Mouse (Mus musculus): ENCODE data around the gene Hdhd5. TPM values are rescaled to one million over a fixed set of nuclear protein-coding genes. Genes with fewer than 3 reads are reported as not detected.

The Hdhd5 gene
- polyA plus RNA-seq, 1 experiment from 2014 or later: 16.7 TPM

DNA sequence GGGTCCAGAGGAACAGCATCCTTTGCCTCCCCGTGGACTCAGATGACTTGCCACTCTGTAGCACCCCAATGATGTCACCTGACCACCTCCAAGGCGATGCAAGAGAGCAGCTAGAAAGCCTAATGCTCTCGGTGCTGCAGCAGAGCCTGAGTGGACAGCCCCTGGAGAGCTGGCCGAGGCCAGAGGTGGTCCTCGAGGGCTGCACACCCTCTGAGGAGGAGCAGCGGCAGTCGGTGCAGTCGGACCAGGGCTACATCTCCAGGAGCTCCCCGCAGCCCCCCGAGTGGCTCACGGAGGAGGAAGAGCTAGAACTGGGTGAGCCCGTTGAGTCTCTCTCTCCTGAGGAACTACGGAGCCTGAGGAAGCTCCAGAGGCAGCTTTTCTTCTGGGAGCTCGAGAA, 49.1 kb downstream of the Hdhd5 start:
- no peak for ATAC-seq (ENCODE audit: low read depth)
- Histone ChIP-seq H3K4me2 (ENCODE audit: low read depth, low read length) (no peak overlapping the region), H3K9me3 (ENCODE audit: control insufficient read depth, low read length) (no peaks in the 10 kb centered on the region), H3K27me3 (ENCODE audit: control insufficient read depth, insufficient read depth, low read depth, low read length) (no peaks in the 10 kb centered on the region), H3K4me1 (replicated peaks; ENCODE audit: control insufficient read depth, insufficient read depth, low read length) (peaks cover 6% of the 10 kb centered on the region; the same call in 1 of the 2 replicates), H3K27ac (ENCODE audit: low read length) (no peak overlapping the region), H3K4me3 (ENCODE audit: low read length) (no peak overlapping the region), H3K36me3 (ENCODE audit: control insufficient read depth, insufficient read depth, low read length) (no peaks in the 10 kb centered on the region; the same call in 1 of the 2 replicates), H3K9ac (ENCODE audit: low read length) (no peak overlapping the region)
- 91% methylated on average over 14 of the region's 14 CpGs for WGBS

DNA sequence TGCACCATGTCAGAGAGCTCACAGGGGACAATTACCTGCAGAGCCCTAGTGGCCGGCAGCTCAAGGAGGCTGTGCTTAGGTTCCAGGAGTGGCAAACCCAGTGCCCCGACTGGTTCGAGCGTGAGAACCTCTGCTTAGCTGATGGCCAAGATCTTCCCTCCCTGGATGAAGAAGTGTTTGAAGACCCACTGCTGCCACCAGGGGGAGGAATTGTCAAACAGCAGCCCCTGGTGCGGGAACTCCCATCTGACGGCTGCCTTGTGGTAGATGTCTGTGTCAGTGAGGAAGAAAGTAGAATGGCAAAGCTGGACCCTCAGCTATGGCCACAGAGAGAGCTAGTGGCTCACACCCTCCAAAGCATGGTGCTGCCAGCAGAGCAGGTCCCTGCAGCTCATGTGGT, 49.6 kb downstream of the Hdhd5 start:
- Histone ChIP-seq H3K27me3 (ENCODE audit: control insufficient read depth, insufficient read depth, low read depth, low read length) (no peaks in the 10 kb centered on the region), H3K9ac (ENCODE audit: low read length) (no peak overlapping the region), H3K27ac (ENCODE audit: low read length) (no peak overlapping the region), H3K4me3 (ENCODE audit: low read length) (no peak overlapping the region), H3K4me2 (ENCODE audit: low read depth, low read length) (no peak overlapping the region), H3K9me3 (ENCODE audit: control insufficient read depth, low read length) (no peaks in the 10 kb centered on the region), H3K36me3 (ENCODE audit: control insufficient read depth, insufficient read depth, low read length) (no peaks in the 10 kb centered on the region; the same call in 1 of the 2 replicates), H3K4me1 (replicated peaks; ENCODE audit: control insufficient read depth, insufficient read depth, low read length) (peaks cover 6% of the 10 kb centered on the region; the same call in 1 of the 2 replicates)
- WGBS: 88% methylated on average over 6 of the region's 6 CpGs
- ATAC-seq (ENCODE audit: low read depth): no peak

DNA sequence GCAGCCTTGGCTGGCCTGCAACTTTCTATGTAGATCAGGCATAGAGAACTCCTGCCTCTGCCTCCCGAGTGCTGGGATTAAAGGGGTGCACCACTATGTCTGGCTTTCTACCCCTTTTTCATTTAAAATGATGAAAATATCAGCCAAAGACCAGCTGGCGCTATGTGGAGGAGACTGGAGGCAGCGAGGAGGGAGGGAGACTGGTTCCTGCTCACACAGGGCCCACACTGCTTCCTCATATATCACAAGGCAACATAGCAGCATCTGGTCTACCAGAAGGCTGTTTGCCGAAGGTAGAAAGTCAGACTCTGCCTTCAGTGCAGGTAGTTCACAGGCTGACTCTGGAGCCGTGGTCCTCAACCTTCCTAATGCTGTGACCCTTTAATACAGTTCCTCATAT, 50.8 kb downstream of the Hdhd5 start:
- no peak overlapping the region for H3K4me2 ChIP-seq (ENCODE audit: low read depth, low read length)
- no peaks in the 10 kb centered on the region for H3K9me3 ChIP-seq (ENCODE audit: control insufficient read depth, low read length)
- no peaks in the 10 kb centered on the region for H3K27me3 ChIP-seq (ENCODE audit: control insufficient read depth, insufficient read depth, low read depth, low read length)
- H3K4me1 ChIP-seq (replicated peaks; ENCODE audit: control insufficient read depth, insufficient read depth, low read length): peaks cover 6% of the 10 kb centered on the region; the same call in 1 of the 2 replicates
- no peak for ATAC-seq (ENCODE audit: low read depth)
- H3K27ac ChIP-seq (ENCODE audit: low read length): no peak overlapping the region
- WGBS: 81% methylated on average over 5 of the region's 5 CpGs
- no peak overlapping the region for H3K4me3 ChIP-seq (ENCODE audit: low read length)
- no peak overlapping the region for H3K9ac ChIP-seq (ENCODE audit: low read length)
- H3K36me3 ChIP-seq (ENCODE audit: control insufficient read depth, insufficient read depth, low read length): no peaks in the 10 kb centered on the region; the same call in 1 of the 2 replicates

DNA sequence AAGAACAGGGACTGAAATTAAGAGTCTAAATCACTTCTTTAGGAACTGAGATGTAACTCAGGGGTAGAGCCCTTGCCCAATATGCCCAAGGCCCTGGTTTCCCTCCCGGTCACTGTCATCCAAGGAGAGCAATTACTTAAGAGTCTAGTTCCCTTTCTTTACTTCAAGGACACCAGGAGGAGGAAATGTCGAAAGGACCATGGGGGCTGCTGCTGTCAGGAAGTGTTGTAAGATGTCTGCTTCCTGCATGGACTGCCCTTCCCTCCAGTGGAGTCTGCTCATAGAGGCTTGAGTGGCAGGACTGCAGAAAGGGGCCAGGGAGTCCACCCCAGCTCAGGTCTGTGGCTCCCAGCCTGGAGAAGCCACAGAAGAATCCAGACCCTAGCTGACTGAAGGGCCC, 51.8 kb downstream of the Hdhd5 start:
- 56% methylated on average over 2 of the region's 2 CpGs for WGBS
- no peak overlapping the region for H3K27ac ChIP-seq (ENCODE audit: low read length)
- H3K27me3 ChIP-seq (ENCODE audit: control insufficient read depth, insufficient read depth, low read depth, low read length): no peaks in the 10 kb centered on the region
- no peak overlapping the region for H3K4me3 ChIP-seq (ENCODE audit: low read length)
- no peaks in the 10 kb centered on the region for H3K9me3 ChIP-seq (ENCODE audit: control insufficient read depth, low read length)
- ATAC-seq (ENCODE audit: low read depth): no peak
- no peak overlapping the region for H3K9ac ChIP-seq (ENCODE audit: low read length)
- no peaks in the 10 kb centered on the region; the same call in 1 of the 2 replicates for H3K36me3 ChIP-seq (ENCODE audit: control insufficient read depth, insufficient read depth, low read length)
- H3K4me2 ChIP-seq (ENCODE audit: low read depth, low read length): no peak overlapping the region
- peaks cover 10% of the 10 kb centered on the region; the same call in 1 of the 2 replicates for H3K4me1 ChIP-seq (replicated peaks; ENCODE audit: control insufficient read depth, insufficient read depth, low read length)

DNA sequence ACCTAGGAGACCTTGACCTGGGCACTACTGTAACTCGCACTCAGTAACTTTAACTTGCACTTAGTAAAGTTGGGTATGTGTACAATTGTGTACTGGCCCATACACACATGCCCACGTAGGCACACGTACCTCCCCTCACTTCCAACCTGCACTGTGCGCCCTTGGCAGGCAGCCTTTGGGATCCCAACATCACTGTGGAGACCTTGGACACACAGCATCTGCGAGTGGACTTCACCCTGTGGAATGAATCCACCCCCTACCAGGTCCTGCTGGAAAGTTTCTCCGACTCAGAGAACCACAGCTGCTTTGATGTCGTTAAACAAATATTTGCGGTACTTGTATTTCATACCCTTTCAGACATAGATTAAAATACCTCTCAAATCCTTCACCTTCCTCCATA, 55.8 kb downstream of the Hdhd5 start:
- H3K9ac ChIP-seq (ENCODE audit: low read length): no peak overlapping the region
- no peak overlapping the region for H3K4me2 ChIP-seq (ENCODE audit: low read depth, low read length)
- H3K4me1 ChIP-seq (replicated peaks; ENCODE audit: control insufficient read depth, insufficient read depth, low read length): peaks cover 11% of the 10 kb centered on the region
- H3K9me3 ChIP-seq (ENCODE audit: control insufficient read depth, low read length): no peaks in the 10 kb centered on the region
- H3K27ac ChIP-seq (ENCODE audit: low read length): no peak overlapping the region
- ATAC-seq (ENCODE audit: low read depth): peak; percentile 51
- H3K4me3 ChIP-seq (ENCODE audit: low read length): no peak overlapping the region
- no peaks in the 10 kb centered on the region for H3K36me3 ChIP-seq (ENCODE audit: control insufficient read depth, insufficient read depth, low read length)
- 54% methylated on average over 8 of the region's 8 CpGs for WGBS
- no peaks in the 10 kb centered on the region for H3K27me3 ChIP-seq (ENCODE audit: control insufficient read depth, insufficient read depth, low read depth, low read length)

DNA sequence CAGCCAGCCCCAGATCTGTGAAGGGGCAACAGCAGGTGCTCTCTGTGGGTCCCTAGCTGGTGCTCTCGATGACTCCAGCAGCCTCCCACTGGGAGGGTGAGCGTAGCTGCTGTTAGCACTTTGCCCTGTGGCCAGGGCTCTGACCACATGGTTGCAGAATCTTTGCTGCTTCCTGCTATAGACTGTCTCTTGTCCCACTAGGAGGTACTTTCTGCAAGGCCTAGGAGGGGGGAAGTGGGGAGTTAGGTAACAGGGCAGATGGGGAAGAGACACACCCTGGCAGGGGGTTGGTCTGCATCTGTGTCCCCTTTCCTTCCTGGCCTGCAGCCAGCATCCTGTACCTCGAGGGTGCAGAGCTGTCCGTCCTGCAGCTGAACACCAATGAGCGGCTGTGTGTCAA, 57.7 kb downstream of the Hdhd5 start:
- Histone ChIP-seq H3K9ac (ENCODE audit: low read length) (no peak overlapping the region), H3K4me2 (ENCODE audit: low read depth, low read length) (no peak overlapping the region), H3K27ac (ENCODE audit: low read length) (no peak overlapping the region), H3K4me3 (ENCODE audit: low read length) (no peak overlapping the region), H3K4me1 (replicated peaks; ENCODE audit: control insufficient read depth, insufficient read depth, low read length) (peaks cover 11% of the 10 kb centered on the region), H3K9me3 (ENCODE audit: control insufficient read depth, low read length) (no peaks in the 10 kb centered on the region), H3K36me3 (ENCODE audit: control insufficient read depth, insufficient read depth, low read length) (no peaks in the 10 kb centered on the region), H3K27me3 (ENCODE audit: control insufficient read depth, insufficient read depth, low read depth, low read length) (no peaks in the 10 kb centered on the region)
- peak; percentile 69 for ATAC-seq (ENCODE audit: low read depth)
- WGBS: 35% methylated on average over 5 of the region's 5 CpGs

DNA sequence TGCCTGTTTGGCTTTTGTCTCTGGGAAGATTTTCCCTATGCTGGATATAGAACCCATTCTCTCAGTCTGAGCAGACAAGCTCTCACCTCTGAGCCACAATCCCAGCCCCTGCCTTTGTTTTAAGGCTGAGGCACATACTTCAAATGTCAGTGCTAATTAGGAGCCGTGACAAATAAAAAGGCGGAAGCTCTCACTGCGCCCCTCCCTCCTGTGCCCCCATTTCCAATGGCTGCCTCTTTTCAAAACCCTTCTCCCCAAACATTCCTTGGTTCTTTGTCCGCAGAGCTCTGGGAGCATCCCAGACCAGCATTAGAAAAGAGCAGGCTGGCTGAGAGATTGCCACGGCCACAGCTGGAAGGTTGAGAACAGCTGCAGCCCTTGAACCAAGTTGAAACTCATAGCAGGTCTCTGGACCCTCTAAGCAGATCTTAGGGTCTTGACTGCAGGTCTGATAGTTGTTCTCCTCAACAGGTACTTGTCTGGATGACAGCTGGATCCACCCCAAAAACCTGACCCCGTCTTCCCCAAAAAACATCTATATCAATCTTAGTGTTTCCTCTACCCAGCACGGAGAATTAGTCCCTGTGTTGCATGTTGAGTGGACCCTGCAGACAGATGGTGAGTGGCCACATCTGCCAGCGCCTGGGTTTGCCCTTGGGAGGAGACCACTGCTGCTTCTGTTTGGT, 58.5 kb downstream of the Hdhd5 start:
- Histone ChIP-seq H3K27me3 (ENCODE audit: control insufficient read depth, insufficient read depth, low read depth, low read length) (no peaks in the 10 kb centered on the region), H3K27ac (ENCODE audit: low read length) (no peak overlapping the region), H3K4me1 (replicated peaks; ENCODE audit: control insufficient read depth, insufficient read depth, low read length) (peaks cover 11% of the 10 kb centered on the region), H3K4me3 (ENCODE audit: low read length) (no peak overlapping the region), H3K4me2 (ENCODE audit: low read depth, low read length) (no peak overlapping the region), H3K9ac (ENCODE audit: low read length) (no peak overlapping the region), H3K36me3 (ENCODE audit: control insufficient read depth, insufficient read depth, low read length) (no peaks in the 10 kb centered on the region), H3K9me3 (ENCODE audit: control insufficient read depth, low read length) (no peaks in the 10 kb centered on the region)
- 41% methylated on average over 8 of the region's 8 CpGs for WGBS
- ATAC-seq (ENCODE audit: low read depth): no peak

DNA sequence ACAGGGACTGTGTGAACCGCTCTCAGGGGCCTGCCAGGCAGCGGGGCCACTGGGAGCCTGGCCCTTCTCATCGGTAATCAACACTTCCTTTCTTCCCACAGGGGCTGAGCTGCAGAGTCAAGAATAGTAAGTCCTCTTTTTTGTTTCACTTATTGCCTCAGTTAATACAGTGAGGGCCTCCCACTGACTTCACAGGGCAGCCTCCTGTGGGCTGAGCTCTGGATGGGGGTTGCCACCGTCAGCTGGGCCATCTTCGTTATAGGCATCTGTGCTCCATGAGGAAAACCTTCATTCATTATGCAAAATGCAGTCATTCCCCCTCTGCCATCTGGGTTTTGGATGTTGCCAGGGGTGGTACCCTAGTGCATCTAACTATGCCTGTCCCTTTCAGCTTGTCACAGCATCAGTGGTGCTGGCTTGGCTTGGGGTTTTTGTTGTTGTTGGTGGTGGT, 59.1 kb downstream of the Hdhd5 start:
- ATAC-seq (ENCODE audit: low read depth): no peak
- H3K4me3 ChIP-seq (ENCODE audit: low read length): no peak overlapping the region
- H3K9ac ChIP-seq (ENCODE audit: low read length): no peak overlapping the region

DNA sequence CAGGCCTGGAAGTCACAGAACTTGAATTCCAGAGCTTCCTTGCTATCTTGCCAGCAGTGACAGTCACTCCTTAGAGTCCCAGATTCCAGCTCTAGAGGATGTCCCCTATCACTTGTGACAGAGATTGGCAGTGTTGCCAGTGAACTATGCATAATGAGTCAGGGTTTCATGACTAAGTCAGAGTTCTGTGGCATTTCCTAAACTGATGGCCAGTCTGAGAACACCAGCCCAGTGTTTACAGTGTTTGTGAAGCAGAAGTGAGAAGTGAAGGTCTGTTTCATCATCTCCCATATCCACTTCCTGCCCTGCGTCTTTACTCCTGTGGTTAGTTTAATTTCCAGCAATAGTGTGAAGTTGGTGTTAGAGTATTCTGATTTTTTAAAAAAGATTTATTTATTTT, 60.5 kb downstream of the Hdhd5 start:
- peaks cover 2% of the 10 kb centered on the region; the same call in 1 of the 2 replicates for H3K27me3 ChIP-seq (ENCODE audit: control insufficient read depth, insufficient read depth, low read depth, low read length)
- ATAC-seq (ENCODE audit: low read depth): no peak
- H3K36me3 ChIP-seq (ENCODE audit: control insufficient read depth, insufficient read depth, low read length): no peaks in the 10 kb centered on the region
- no peaks in the 10 kb centered on the region for H3K9me3 ChIP-seq (ENCODE audit: control insufficient read depth, low read length)
- H3K4me2 ChIP-seq (ENCODE audit: low read depth, low read length): no peak overlapping the region
- no peak overlapping the region for H3K4me3 ChIP-seq (ENCODE audit: low read length)
- H3K27ac ChIP-seq (ENCODE audit: low read length): no peak overlapping the region
- H3K4me1 ChIP-seq (replicated peaks; ENCODE audit: control insufficient read depth, insufficient read depth, low read length): peaks cover 11% of the 10 kb centered on the region
- 40% methylated on average over 1 of the region's 1 CpGs for WGBS
- no peak overlapping the region for H3K9ac ChIP-seq (ENCODE audit: low read length)

More for the DNA sequence above, 59.1 kb downstream of the Hdhd5 start:
- Histone ChIP-seq H3K36me3 (ENCODE audit: control insufficient read depth, insufficient read depth, low read length) (no peaks in the 10 kb centered on the region), H3K4me1 (replicated peaks; ENCODE audit: control insufficient read depth, insufficient read depth, low read length) (peaks cover 11% of the 10 kb centered on the region), H3K27ac (ENCODE audit: low read length) (no peak overlapping the region), H3K27me3 (ENCODE audit: control insufficient read depth, insufficient read depth, low read depth, low read length) (no peaks in the 10 kb centered on the region), H3K4me2 (ENCODE audit: low read depth, low read length) (no peak overlapping the region), H3K9me3 (ENCODE audit: control insufficient read depth, low read length) (no peaks in the 10 kb centered on the region)
- WGBS: 42% methylated on average over 5 of the region's 5 CpGs
